Mouse (Mus musculus) heart, embryonic 11.5 days (tissue): ENCODE data around the gene Smoc2. TPM values are rescaled to one million over a fixed set of nuclear protein-coding genes. Genes with fewer than 3 reads are reported as not detected.

Experiments
- ATAC-seq: fragments of 200-750 bp; cut with Nextera tagmentation; replicated peaks from 2 replicates; pipeline ENCODE4 v1.8.0; 2017; ENCODE audit warnings: moderate library complexity; ENCODE audit not compliant: insufficient number of reproducible peaks, low FRiP score, low TSS enrichment
- H3K27ac ChIP-seq: fragments of 300-500 bp; sonication (generic); 2 replicates; pipeline ENCODE4 v1.5.1; 2014; ENCODE audit warnings: mild to moderate bottlenecking, low read depth, low read length
- H3K27me3 ChIP-seq: fragments of 300-500 bp; sonication (generic); 2 replicates; pipeline ENCODE4 v1.6.1; 2014; ENCODE audit warnings: mild to moderate bottlenecking, low read length, mixed read lengths; ENCODE audit not compliant: control insufficient read depth, insufficient read depth
- H3K36me3 ChIP-seq: fragments of 300-500 bp; sonication (generic); 2 replicates; pipeline ENCODE4 v1.6.1; 2014; ENCODE audit warnings: mild to moderate bottlenecking, low read length, moderate library complexity, mixed read lengths; ENCODE audit not compliant: control insufficient read depth, insufficient read depth
- H3K4me1 ChIP-seq: fragments of 300-500 bp; sonication (generic); 2 replicates; pipeline ENCODE4 v1.6.1; 2014; ENCODE audit warnings: low read length; ENCODE audit not compliant: control insufficient read depth, insufficient read depth
- H3K4me2 ChIP-seq: fragments of 300-500 bp; sonication (generic); 2 replicates; pipeline ENCODE4 v1.6.1; 2014; ENCODE audit warnings: mild to moderate bottlenecking, moderate library complexity
- H3K4me3 ChIP-seq: fragments of 300-500 bp; sonication (generic); 2 replicates; pipeline ENCODE4 v1.5.1; 2014; ENCODE audit warnings: low read depth, low read length
- H3K9ac ChIP-seq: fragments of 300-500 bp; sonication (generic); 2 replicates; pipeline ENCODE4 v1.6.1; 2014; ENCODE audit warnings: mild to moderate bottlenecking, low read depth, low read length, moderate library complexity
- H3K9me3 ChIP-seq: fragments of 300-500 bp; sonication (generic); replicated peaks from 2 replicates; pipeline ENCODE4 v1.6.1; 2016; ENCODE audit warnings: low read length; ENCODE audit not compliant: control insufficient read depth
- WGBS: fragments of 180-500 bp; shearing (Covaris S2); extraction: QIAGEN DNeasy Blood & Tissue Kit; methylation state at CpG from one replicate; pipeline ENCODE4 v1.1.7; 2014; ENCODE audit not compliant: insufficient replicate concordance; 5-methylcytosine and 5-hydroxymethylcytosine counted together
- polyA plus RNA-seq: library from polyadenylated mRNA; unstranded; fragments of >200 nt; fragmentation: Nextera tagmentation; extraction: Ambion mirVana; gene quantifications from 2 replicates; pipeline ENCODE4 v1.2.1, GENCODE M21; 2014

Gene Smoc2
- polyA plus RNA-seq, 1 experiment from 2014 or later: 22.7 TPM

DNA sequence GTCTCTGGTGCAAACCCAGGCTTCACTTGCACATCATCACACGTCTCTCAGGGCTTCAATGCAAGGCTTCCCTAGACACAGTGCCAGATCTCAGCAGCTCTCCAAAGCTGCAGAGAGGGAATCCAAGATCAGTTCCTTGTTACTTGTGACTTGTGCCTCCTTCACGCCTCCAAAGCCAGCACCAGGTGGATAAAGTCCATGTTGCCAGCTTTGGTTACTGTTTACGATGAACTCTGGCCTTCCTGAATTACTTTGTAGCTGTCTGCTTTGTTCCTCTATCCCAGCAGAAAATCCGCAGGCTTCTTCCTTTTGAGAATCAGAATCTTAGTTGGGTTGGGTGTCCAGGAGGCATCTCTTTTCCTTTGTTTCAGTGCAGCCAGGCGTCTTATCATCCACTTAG is 14.3 kb downstream of the Smoc2 start:
- no peak for ATAC-seq
- H3K27me3 ChIP-seq: peaks cover 32% of the 10 kb centered on the region
- H3K9ac ChIP-seq: no peak overlapping the region
- no peaks in the 10 kb centered on the region for H3K4me1 ChIP-seq
- H3K4me2 ChIP-seq: no peak overlapping the region
- H3K9me3 ChIP-seq: no peaks in the 10 kb centered on the region
- no peaks in the 10 kb centered on the region for H3K36me3 ChIP-seq
- 71% methylated on average over 5 of the region's 5 CpGs for WGBS
- no peak overlapping the region for H3K4me3 ChIP-seq
- H3K27ac ChIP-seq: no peak overlapping the region

DNA sequence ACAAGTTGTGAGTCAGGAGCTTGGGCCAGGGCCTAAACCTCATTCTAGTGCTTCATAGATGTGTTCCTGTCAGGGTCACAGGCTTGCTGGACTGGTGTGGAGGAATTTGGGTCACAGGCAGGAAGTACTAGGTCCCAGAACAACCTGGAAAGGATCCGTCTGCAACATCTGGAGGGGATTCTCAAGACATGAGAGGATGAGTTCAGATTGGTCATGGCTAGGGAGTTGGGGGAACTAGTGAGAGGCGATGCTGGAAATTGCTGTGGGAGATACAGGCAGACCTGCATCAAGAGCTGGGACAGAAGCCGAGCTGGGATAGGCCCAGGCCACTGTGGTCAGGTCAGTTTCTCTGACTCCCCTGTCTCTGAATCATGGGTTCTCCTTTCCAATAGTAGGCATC is 15.8 kb downstream of the Smoc2 start:
- no peaks in the 10 kb centered on the region for H3K36me3 ChIP-seq
- no peak overlapping the region for H3K4me2 ChIP-seq
- no peak overlapping the region for H3K27ac ChIP-seq
- ATAC-seq: no peak
- 74% methylated on average over 3 of the region's 3 CpGs for WGBS
- H3K4me1 ChIP-seq: no peaks in the 10 kb centered on the region
- no peak overlapping the region for H3K4me3 ChIP-seq
- H3K27me3 ChIP-seq: peaks cover 21% of the 10 kb centered on the region; the same call in 1 of the 2 replicates
- H3K9ac ChIP-seq: no peak overlapping the region
- H3K9me3 ChIP-seq: no peaks in the 10 kb centered on the region

DNA sequence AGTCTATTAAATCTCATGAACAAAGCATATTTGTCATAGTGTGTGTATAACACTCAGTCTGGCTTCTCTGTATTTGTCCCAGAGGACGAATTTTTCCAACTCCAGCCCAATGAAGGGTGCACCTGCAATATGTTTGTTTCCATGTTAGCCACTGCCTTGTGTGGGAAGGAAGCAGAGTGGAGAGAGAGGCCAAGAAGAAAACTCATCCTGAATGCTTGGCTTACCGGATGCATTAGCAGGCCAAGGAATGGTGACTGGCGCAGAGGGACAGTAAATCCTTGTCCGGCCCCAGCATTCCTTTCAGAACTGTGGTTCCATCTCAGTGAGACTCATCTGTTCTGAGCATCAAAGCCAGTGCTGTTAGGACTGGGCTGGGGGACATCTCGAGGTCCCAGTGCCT is 21.1 kb downstream of the Smoc2 start:
- Histone ChIP-seq H3K9ac (no peak overlapping the region), H3K4me2 (no peak overlapping the region), H3K36me3 (no peaks in the 10 kb centered on the region), H3K4me3 (no peak overlapping the region), H3K27me3 (peaks cover 13% of the 10 kb centered on the region), H3K27ac (no peak overlapping the region), H3K9me3 (no peaks in the 10 kb centered on the region; the same call in 1 of the 2 replicates), H3K4me1 (no peaks in the 10 kb centered on the region)
- no peak for ATAC-seq
- WGBS: 74% methylated on average over 5 of the region's 5 CpGs

DNA sequence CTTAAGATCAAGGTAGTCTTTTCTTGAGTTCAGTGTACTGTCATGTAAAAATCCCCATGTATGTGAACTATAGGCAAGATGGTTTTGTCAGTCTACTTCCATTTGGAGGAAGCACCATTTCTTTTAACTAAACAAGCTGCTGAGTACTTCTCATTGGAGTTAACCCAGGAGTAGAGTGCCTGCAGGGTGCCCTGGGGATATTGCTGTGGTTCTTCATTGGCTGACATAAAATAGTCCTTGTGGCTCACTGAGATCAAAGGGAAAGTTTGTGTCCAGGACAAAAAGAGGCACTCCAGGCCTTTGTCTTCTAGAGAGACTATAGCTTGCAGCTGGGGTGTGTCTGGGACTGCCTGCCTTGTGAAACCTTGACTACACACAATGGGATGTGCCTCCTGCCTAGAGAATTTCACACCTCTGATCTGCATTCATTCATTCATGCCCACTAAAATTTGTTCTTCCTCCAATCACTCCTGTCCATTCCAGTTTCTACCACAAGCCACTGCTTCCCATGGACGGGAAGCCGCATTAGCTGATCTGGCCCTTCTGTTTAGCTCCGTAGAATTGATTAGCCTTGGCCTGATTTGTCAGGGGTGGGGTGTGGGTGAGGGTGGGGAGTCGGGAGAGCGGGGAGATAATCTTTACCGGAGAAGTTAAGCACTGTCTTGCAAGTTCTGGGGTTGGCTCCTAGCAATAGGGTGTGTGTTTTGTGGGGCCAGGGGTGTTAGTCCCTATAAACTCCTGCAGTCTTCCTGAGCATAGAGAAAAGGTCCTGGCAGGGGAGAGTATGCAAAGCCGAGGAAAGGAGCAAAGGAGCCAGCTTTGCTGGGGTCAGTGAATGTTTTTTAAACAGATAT is 22.4 kb downstream of the Smoc2 start:
- no peak overlapping the region for H3K27ac ChIP-seq
- no peaks in the 10 kb centered on the region for H3K36me3 ChIP-seq
- H3K27me3 ChIP-seq: peaks cover 7% of the 10 kb centered on the region
- no peak overlapping the region for H3K4me2 ChIP-seq
- no peak overlapping the region for H3K9ac ChIP-seq
- no peaks in the 10 kb centered on the region; the same call in 1 of the 2 replicates for H3K9me3 ChIP-seq
- no peak overlapping the region for H3K4me3 ChIP-seq
- H3K4me1 ChIP-seq: no peaks in the 10 kb centered on the region
- 32% methylated on average over 7 of the region's 7 CpGs for WGBS
- no peak for ATAC-seq

DNA sequence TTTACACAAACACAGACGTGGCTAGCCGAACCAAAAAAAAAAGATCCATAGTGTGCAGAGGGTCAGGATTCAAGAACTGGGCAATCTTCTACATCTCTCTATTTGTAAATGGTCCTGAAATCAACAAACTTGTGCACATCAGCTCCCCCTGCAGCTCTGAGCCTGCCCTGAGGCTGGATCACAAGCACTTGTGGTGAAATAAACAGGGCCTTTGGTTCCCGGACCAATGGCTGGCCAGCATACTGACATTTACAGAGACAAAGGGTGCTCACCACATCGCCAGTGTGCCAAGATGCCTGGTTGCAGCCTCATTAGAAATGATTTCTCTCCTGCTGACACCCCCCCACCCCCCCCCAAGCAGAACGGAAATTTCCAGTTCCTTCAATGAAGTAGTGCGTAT is 23.1 kb downstream of the Smoc2 start:
- H3K4me3 ChIP-seq: no peak overlapping the region
- no peak for ATAC-seq
- WGBS: 53% methylated on average over 6 of the region's 6 CpGs

DNA sequence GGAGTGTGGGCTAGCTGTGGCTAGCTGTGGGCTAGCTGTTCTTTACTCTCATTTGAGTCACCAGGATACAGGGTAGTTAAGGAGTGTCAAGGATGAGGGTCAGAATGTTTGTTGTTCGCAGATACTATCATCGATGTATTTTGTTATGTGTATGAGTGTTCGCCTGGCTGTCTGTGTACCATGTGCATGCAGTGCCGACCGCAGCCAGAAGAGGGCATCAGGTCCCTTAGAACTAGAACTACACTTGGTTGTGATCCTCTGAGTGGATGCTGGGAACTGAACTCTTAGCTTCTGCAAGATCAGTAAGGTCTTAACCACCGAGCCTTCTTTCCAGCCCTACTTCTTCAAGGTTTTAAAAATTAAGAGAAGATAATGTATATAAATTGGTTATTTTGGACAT is 24.4 kb downstream of the Smoc2 start:
- Histone ChIP-seq H3K9ac (no peak overlapping the region), H3K27me3 (peaks cover 13% of the 10 kb centered on the region), H3K36me3 (no peaks in the 10 kb centered on the region), H3K4me2 (no peak overlapping the region), H3K4me1 (no peaks in the 10 kb centered on the region), H3K9me3 (no peaks in the 10 kb centered on the region; the same call in 1 of the 2 replicates), H3K27ac (no peak overlapping the region), H3K4me3 (no peak overlapping the region)
- no peak for ATAC-seq
- 92% methylated on average over 6 of the region's 6 CpGs for WGBS

More for the DNA sequence above, 23.1 kb downstream of the Smoc2 start:
- H3K4me2 ChIP-seq: no peak overlapping the region
- H3K4me1 ChIP-seq: no peaks in the 10 kb centered on the region
- no peaks in the 10 kb centered on the region for H3K36me3 ChIP-seq
- no peak overlapping the region for H3K27ac ChIP-seq
- H3K9ac ChIP-seq: no peak overlapping the region
- peaks cover 11% of the 10 kb centered on the region for H3K27me3 ChIP-seq
- no peaks in the 10 kb centered on the region; the same call in 1 of the 2 replicates for H3K9me3 ChIP-seq

DNA sequence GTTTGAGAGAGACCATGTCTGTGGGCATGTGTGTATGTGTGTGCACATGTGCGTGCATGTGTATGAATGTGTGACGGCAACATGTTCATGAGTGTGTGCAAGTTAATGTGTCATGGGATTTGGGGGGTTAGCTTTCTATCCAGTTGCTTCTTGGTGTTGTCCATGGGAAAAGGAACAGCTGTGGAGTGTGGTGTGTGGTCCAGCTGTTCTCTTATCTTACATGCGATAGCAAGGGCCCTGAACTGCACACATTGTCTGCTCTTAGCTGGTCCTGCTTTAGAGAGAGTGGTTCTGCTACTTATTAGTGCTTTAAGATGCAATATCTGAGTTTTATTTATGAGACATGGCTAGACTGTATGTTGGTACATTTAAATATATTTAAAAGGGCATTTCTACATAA is 30.6 kb downstream of the Smoc2 start:
- Histone ChIP-seq H3K36me3 (no peaks in the 10 kb centered on the region), H3K4me3 (no peak overlapping the region), H3K9me3 (no peaks in the 10 kb centered on the region), H3K9ac (no peak overlapping the region), H3K4me2 (no peak overlapping the region), H3K4me1 (no peaks in the 10 kb centered on the region), H3K27me3 (peaks cover 16% of the 10 kb centered on the region; the same call in 1 of the 2 replicates), H3K27ac (no peak overlapping the region)
- WGBS: 74% methylated on average over 3 of the region's 3 CpGs
- ATAC-seq: no peak

DNA sequence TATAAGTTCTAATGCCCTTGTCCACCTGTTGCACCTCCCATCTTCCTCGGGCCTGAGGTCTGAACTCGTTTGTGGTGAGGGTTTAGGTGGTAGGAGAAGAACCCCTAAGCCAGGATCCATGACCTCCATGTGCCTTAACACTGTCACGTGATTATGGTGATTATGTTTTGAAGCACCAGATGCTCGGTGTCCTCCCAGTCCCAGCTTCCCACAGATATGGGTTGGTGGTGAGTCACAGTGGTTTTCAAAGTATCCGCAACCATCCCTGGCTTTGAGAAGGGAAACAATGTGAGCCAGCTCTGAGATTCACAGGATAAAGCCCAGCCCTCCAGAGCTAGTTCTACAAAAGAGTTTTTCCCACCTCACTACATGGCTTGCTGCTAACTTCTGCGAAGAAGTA is 33.1 kb downstream of the Smoc2 start:
- Histone ChIP-seq H3K4me1 (no peaks in the 10 kb centered on the region), H3K36me3 (no peaks in the 10 kb centered on the region), H3K9ac (no peak overlapping the region), H3K4me3 (no peak overlapping the region), H3K27me3 (peaks cover 13% of the 10 kb centered on the region), H3K4me2 (no peak overlapping the region), H3K9me3 (no peaks in the 10 kb centered on the region), H3K27ac (no peak overlapping the region)
- no peak for ATAC-seq
- 73% methylated on average over 6 of the region's 6 CpGs for WGBS

DNA sequence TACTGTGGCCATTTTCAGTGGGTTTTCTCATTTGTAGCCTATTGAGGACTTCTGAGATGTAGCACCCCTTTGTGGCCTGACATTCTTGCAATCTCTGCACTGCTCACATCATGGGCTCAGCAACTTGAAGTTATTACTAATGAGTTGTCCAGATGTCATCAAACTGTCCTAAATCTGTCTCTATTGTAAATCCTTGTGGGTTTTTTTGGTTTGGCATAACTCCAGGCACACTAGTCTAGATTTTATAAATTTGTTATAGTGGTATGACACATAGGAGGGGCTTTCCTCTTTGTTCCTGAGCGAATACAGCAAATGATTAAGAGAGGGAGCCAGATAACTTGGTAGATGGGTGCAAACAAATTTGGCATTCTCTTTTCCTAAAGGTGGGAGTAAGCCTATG is 35.0 kb downstream of the Smoc2 start:
- Histone ChIP-seq H3K4me1 (no peaks in the 10 kb centered on the region), H3K9me3 (no peaks in the 10 kb centered on the region), H3K9ac (no peak overlapping the region), H3K27ac (no peak overlapping the region), H3K36me3 (no peaks in the 10 kb centered on the region), H3K27me3 (peaks cover 13% of the 10 kb centered on the region), H3K4me3 (no peak overlapping the region), H3K4me2 (no peak overlapping the region)
- ATAC-seq: no peak
- 78% methylated on average over 1 of the region's 1 CpGs for WGBS
